Mouse (Mus musculus) thymus, postnatal 4 days (tissue): Measurements from ENCODE around the gene Gm10260.

Experiments used
- DNase-seq: peaks from one replicate; pipeline ENCODE4 v3.0.0; 2021

Gene Gm10260

GRCm38 (mm10) chr13:97768046-97768682, 7.7 kb upstream of the Gm10260 start:
- no peak for DNase-seq

GRCm38 (mm10) chr13:97766600-97766999, 6.2 kb upstream of the Gm10260 start:
- DNase-seq = no peak

GRCm38 (mm10) chr13:97765913-97766312, 5.5 kb upstream of the Gm10260 start:
- DNase-seq = no peak

GRCm38 (mm10) chr13:97764067-97764466, 3.6 kb upstream of the Gm10260 start:
- no peak for DNase-seq

GRCm38 (mm10) chr13:97763436-97763835, 3.0 kb upstream of the Gm10260 start:
- no peak for DNase-seq

GRCm38 (mm10) chr13:97762121-97762520, 1.7 kb upstream of the Gm10260 start:
- DNase-seq = peak; percentile 30

GRCm38 (mm10) chr13:97757033-97757432, 3.4 kb downstream of the Gm10260 start:
- no peak for DNase-seq

GRCm38 (mm10) chr13:97756091-97756490, 4.3 kb downstream of the Gm10260 start:
- no peak for DNase-seq

GRCm38 (mm10) chr13:97750851-97751381, 9.5 kb downstream of the Gm10260 start:
- DNase-seq = no peak

- DNase-seq = no peak
Measured at GRCm38 (mm10) chr13:97747037-97747860, 13.2 kb downstream of the Gm10260 start.

- no peak for DNase-seq
Measured at GRCm38 (mm10) chr13:97744669-97745068, 15.8 kb downstream of the Gm10260 start.

GRCm38 (mm10) chr13:97744036-97744435, 16.4 kb downstream of the Gm10260 start:
- DNase-seq = no peak

- DNase-seq = no peak
Measured at GRCm38 (mm10) chr13:97743229-97743988, 17.0 kb downstream of the Gm10260 start.

- no peak for DNase-seq
Measured at GRCm38 (mm10) chr13:97735931-97736330, 24.5 kb downstream of the Gm10260 start.

GRCm38 (mm10) chr13:97734760-97735159, 25.7 kb downstream of the Gm10260 start:
- no peak for DNase-seq

GRCm38 (mm10) chr13:97725160-97725825, 35.1 kb downstream of the Gm10260 start:
- DNase-seq = no peak

GRCm38 (mm10) chr13:97724551-97724950, 35.9 kb downstream of the Gm10260 start:
- no peak for DNase-seq

- DNase-seq = no peak
Measured at GRCm38 (mm10) chr13:97712506-97713275, 47.7 kb downstream of the Gm10260 start.

- DNase-seq = no peak
Measured at GRCm38 (mm10) chr13:97711510-97711909, 48.9 kb downstream of the Gm10260 start.
